Mouse (Mus musculus) liver, embryonic 12.5 days (tissue): ENCODE data around the gene Lag3. TPM values are rescaled to one million over a fixed set of nuclear protein-coding genes. Genes with fewer than 3 reads are reported as not detected.

Source experiments
- ATAC-seq: fragments of 200-750 bp; cut with Nextera tagmentation; 2 replicates; pipeline ENCODE4 v1.8.0; 2017; ENCODE audit warnings: moderate number of reproducible peaks, mild to moderate bottlenecking, moderate library complexity
- H3K27ac ChIP-seq: fragments of 300-500 bp; sonication (generic); 2 replicates; pipeline ENCODE4 v1.5.1; 2016; ENCODE audit warnings: mild to moderate bottlenecking
- H3K27me3 ChIP-seq: fragments of 300-500 bp; sonication (generic); replicated peaks from 2 replicates; pipeline ENCODE4 v1.6.1; 2016; ENCODE audit warnings: mild to moderate bottlenecking, moderate library complexity
- H3K36me3 ChIP-seq: fragments of 300-500 bp; sonication (generic); 2 replicates; pipeline ENCODE4 v1.6.1; 2016; ENCODE audit warnings: mild to moderate bottlenecking, moderate library complexity
- H3K4me1 ChIP-seq: fragments of 300-500 bp; sonication (generic); 2 replicates; pipeline ENCODE4 v1.6.1; 2016
- H3K4me2 ChIP-seq: fragments of 300-500 bp; sonication (generic); 2 replicates; pipeline ENCODE4 v1.6.1; 2016; ENCODE audit warnings: mild to moderate bottlenecking, moderate library complexity
- H3K4me3 ChIP-seq: fragments of 300-500 bp; sonication (generic); 2 replicates; pipeline ENCODE4 v1.5.1; 2016; ENCODE audit warnings: mild to moderate bottlenecking, moderate library complexity
- H3K9ac ChIP-seq: fragments of 300-500 bp; sonication (generic); 2 replicates; pipeline ENCODE4 v1.6.1; 2016; ENCODE audit warnings: mild to moderate bottlenecking, moderate library complexity
- H3K9me3 ChIP-seq: fragments of 300-500 bp; sonication (generic); replicated peaks from 2 replicates; pipeline ENCODE4 v1.6.1; 2016; ENCODE audit warnings: mild to moderate bottlenecking, moderate library complexity
- WGBS: fragments of 180-500 bp; shearing (Covaris S2); methylation state at CpG from one replicate; pipeline ENCODE4 v1.1.7; 2016; ENCODE audit not compliant: insufficient replicate concordance; 5-methylcytosine and 5-hydroxymethylcytosine counted together
- polyA plus RNA-seq: library from polyadenylated mRNA; unstranded; fragments of >200 nt; fragmentation: Nextera tagmentation; extraction: Ambion mirVana; gene quantifications from 2 replicates; pipeline ENCODE4 v1.2.1, GENCODE M21; 2016

Lag3 gene
- polyA plus RNA-seq, 1 experiment from 2014 or later, result 0.32 TPM

DNA sequence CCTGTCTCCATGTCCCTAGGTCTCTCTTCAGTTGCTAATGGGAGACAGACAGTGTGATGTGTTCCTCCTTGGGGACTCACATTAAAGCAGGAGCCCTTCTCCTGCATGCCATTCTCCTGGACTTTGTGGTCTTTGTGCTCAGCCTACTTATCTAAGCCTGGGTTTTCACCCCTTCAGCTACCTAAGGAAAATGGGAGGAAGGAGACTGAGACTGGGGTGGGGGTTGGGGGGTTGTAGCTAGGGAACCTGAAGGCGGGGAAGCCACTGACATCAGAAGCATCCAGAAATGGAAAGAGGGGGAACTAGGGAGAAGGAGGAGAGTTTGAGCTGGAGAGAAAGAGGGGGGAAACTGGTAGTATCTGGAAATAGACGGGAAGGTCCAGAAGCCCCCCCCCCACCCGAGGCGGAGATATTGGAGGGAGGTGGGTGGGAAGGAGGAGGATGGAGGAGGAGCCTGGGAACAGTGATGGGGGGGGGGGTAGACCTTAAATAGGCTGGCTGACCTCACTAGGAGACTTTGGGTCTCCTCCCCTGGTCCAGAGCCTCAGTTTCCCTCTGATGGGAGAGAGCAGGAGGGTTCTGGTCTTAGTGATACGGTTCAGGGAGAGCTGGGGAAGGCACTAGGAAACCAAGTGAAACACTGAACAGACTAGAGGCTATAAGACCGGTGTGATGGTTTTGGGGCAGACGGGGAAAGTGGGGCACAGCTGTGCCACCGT, 48.9 kb downstream of the Lag3 start:
- no peak overlapping the region for H3K9ac ChIP-seq
- no peak overlapping the region for H3K4me3 ChIP-seq
- WGBS, result 17% methylated on average over 8 of the region's 8 CpGs

DNA sequence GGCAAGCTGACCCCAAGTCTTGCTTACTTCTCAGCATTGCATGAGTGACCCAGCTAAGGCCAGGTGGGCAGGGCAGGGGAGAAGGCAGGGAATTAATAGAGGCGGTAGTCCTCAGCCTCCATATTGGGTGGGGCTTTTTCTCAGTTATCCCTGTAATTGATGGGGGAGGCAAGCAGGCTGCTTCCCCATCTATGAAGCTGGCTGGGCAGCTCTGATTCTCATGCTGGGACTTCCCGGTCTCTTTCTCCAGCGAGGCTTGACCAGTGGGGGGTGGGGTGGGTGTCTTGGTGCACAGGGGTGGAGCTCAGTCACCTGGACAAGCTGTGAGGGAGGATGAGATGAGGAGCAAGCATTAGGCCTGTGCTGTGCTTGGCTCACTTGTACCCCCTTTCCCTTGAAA, 49.7 kb downstream of the Lag3 start:
- Histone ChIP-seq H3K4me3 (no peak overlapping the region), H3K36me3 (no peaks in the 10 kb centered on the region), H3K9me3 (no peaks in the 10 kb centered on the region), H3K4me2 (no peak overlapping the region), H3K27ac (no peak overlapping the region), H3K4me1 (peaks cover 24% of the 10 kb centered on the region), H3K27me3 (peaks cover 100% of the 10 kb centered on the region), H3K9ac (no peak overlapping the region)
- WGBS, result 31% methylated on average over 3 of the region's 3 CpGs
- ATAC-seq, result no peak

More for the DNA sequence above, 48.9 kb downstream of the Lag3 start:
- Histone ChIP-seq H3K9me3 (no peaks in the 10 kb centered on the region), H3K36me3 (no peaks in the 10 kb centered on the region), H3K4me1 (peaks cover 17% of the 10 kb centered on the region), H3K27ac (no peak overlapping the region), H3K4me2 (peak overlapping the region; percentile 72; the same call in 1 of the 2 replicates), H3K27me3 (peaks cover 97% of the 10 kb centered on the region)
- no peak for ATAC-seq

DNA sequence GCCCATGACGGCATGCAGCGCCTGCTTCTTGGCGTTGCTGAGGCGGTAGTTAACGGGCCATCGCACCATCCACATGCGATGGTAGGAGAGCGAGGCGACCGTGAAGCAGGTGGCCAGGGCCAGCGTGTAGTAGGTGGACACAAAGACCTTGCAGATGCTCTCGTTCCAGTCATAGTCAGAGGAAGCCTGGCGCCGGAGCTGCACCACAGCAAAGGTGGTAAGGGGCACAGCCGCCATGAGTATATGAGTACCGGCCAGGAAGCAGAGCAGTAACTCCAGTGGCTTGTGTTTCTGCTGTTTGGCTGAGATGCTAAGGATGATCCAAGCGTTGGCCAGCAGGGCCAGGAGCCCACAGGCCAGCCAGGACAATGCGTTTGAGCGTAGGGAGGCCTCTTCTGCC, 50.2 kb downstream of the Lag3 start:
- H3K4me2 ChIP-seq, result no peak overlapping the region
- H3K4me3 ChIP-seq, result no peak overlapping the region
- H3K4me1 ChIP-seq, result peaks cover 29% of the 10 kb centered on the region
- H3K27ac ChIP-seq, result no peak overlapping the region
- 67% methylated on average over 19 of the region's 19 CpGs for WGBS
- ATAC-seq, result no peak
- H3K27me3 ChIP-seq, result peaks cover 100% of the 10 kb centered on the region
- no peak overlapping the region for H3K9ac ChIP-seq
- no peaks in the 10 kb centered on the region for H3K9me3 ChIP-seq
- no peaks in the 10 kb centered on the region for H3K36me3 ChIP-seq

DNA sequence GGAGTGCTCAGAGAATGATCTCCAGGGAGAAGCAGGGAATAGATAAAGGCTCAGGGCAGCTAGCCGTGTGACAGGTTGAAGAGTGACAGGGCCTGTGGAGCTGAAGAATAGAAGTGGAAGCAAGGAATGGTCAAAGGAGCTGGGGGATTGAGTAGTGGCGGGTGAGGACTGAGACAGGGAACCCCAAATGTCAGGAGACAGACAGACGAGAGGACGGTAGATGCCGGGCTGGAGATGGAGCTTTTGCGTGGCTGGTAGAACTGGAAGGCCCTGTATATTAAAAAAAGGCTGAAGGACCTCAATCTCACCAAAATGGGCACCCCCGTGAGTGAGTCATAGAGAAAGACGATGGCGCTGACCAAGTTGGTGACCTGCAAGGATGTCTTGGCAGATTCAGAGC, 51.0 kb downstream of the Lag3 start:
- Histone ChIP-seq H3K4me3 (no peak overlapping the region), H3K9ac (no peak overlapping the region), H3K4me2 (no peak overlapping the region), H3K9me3 (no peaks in the 10 kb centered on the region), H3K27me3 (peaks cover 100% of the 10 kb centered on the region), H3K4me1 (peaks cover 30% of the 10 kb centered on the region), H3K27ac (no peak overlapping the region), H3K36me3 (no peaks in the 10 kb centered on the region)
- no peak for ATAC-seq
- 76% methylated on average over 9 of the region's 9 CpGs for WGBS

DNA sequence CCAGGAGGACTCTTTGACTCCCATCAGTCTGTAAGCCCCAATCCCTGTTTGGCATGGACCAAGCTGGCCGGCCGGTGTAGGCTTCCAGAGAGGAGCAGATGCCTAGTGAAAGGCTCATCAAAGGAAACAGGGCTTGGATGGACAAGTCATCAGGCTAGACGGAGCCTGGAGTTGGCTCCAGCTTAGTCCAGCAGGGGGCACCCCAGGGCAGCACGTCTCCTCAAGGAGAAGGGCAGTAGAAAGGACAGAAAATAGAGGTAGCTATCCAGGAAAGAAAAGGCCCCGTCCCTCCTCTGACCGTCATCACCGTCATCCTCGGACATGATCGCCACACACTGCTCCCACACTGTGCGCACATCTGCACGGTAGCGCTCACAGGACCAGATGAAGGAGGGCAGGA, 51.8 kb downstream of the Lag3 start:
- peaks cover 30% of the 10 kb centered on the region for H3K4me1 ChIP-seq
- H3K9ac ChIP-seq, result no peak overlapping the region
- H3K36me3 ChIP-seq, result no peaks in the 10 kb centered on the region
- H3K4me2 ChIP-seq, result no peak overlapping the region
- no peaks in the 10 kb centered on the region for H3K9me3 ChIP-seq
- 4% methylated on average over 12 of the region's 12 CpGs for WGBS
- no peak overlapping the region for H3K4me3 ChIP-seq
- ATAC-seq, result peak; percentile 19; the same call in 1 of the 2 replicates
- H3K27ac ChIP-seq, result no peak overlapping the region
- H3K27me3 ChIP-seq, result peaks cover 100% of the 10 kb centered on the region

DNA sequence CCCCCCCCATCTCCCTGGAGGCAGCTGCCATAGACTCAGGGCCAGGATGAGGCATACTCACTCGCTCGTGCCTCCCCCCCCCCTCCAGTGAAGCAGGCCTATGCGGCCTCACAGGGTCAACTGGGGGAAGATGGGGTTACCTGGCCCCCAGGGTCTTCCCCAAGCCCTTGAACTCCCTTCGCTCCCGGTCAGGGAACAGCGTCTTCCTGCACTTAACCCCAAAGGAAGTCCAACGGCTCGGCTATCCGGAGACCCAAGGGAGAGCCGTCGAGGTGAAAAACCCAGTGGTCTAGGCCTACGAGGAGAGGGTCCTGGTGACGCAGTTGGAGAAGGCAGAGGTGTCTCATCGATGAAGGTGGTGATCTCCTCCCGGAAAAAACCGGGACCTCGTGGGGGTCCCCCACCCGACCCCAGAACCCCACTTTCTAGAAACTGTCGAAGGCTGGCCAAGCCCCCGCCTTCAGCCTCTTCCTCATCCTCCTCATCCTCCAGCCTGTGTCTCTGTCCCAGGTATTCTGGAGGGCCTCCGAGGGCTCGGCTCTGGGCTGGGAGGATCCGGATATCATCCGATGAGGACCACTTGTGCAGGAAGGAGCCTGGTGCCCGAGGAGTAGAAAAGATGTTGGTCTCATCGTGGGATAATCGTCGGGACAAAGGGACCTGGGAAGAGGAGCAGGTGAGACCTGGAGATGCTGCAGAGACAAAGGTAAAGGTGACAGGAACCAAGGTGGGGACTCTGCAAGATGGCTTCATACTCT, 52.8 kb downstream of the Lag3 start:
- Histone ChIP-seq H3K36me3 (no peaks in the 10 kb centered on the region), H3K4me3 (no peak overlapping the region), H3K9me3 (no peaks in the 10 kb centered on the region), H3K4me2 (no peak overlapping the region), H3K27me3 (peaks cover 97% of the 10 kb centered on the region), H3K4me1 (peaks cover 27% of the 10 kb centered on the region), H3K27ac (no peak overlapping the region), H3K9ac (no peak overlapping the region)
- WGBS, result 49% methylated on average over 27 of the region's 28 CpGs
- no peak for ATAC-seq

DNA sequence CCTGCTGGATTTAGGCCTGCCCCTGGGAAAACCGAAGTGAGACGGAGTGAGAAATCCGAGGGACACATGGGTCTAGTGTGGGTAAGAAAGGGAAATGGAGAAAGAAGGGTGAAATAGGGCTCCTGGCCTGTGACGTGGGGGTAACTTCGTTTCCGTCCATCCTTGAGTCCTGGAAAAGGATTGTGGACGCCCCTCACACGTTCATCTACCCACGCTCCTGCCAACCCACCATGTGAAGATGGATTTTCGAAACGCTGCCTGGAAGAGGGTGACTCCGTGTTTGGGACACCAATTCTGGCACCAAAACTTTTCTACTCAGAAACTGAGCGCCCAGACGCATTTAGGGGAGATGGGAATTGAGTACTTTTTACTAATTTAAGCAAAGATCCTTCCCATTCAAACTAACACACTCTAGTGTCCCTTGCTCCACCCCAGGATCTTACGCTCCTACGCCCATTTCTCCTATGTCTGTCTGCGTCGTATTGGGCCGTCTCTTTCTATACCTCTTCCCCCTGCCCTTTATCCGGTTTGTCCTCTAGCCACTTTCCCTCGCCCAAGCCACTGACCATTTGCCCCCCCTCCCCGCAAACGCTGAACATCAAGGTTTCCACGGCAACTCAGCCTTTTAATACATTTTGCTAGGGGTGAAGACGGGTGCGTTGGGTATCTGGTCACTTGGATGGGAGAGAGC, 53.5 kb downstream of the Lag3 start:
- Histone ChIP-seq H3K9me3 (no peaks in the 10 kb centered on the region), H3K4me1 (peaks cover 20% of the 10 kb centered on the region), H3K4me3 (peak overlapping the region; percentile 54), H3K4me2 (peak overlapping the region; percentile 76), H3K27ac (no peak overlapping the region), H3K9ac (peak overlapping the region; percentile 65), H3K27me3 (peaks cover 93% of the 10 kb centered on the region), H3K36me3 (no peaks in the 10 kb centered on the region)
- WGBS, result 22% methylated on average over 26 of the region's 26 CpGs
- ATAC-seq, result no peak

DNA sequence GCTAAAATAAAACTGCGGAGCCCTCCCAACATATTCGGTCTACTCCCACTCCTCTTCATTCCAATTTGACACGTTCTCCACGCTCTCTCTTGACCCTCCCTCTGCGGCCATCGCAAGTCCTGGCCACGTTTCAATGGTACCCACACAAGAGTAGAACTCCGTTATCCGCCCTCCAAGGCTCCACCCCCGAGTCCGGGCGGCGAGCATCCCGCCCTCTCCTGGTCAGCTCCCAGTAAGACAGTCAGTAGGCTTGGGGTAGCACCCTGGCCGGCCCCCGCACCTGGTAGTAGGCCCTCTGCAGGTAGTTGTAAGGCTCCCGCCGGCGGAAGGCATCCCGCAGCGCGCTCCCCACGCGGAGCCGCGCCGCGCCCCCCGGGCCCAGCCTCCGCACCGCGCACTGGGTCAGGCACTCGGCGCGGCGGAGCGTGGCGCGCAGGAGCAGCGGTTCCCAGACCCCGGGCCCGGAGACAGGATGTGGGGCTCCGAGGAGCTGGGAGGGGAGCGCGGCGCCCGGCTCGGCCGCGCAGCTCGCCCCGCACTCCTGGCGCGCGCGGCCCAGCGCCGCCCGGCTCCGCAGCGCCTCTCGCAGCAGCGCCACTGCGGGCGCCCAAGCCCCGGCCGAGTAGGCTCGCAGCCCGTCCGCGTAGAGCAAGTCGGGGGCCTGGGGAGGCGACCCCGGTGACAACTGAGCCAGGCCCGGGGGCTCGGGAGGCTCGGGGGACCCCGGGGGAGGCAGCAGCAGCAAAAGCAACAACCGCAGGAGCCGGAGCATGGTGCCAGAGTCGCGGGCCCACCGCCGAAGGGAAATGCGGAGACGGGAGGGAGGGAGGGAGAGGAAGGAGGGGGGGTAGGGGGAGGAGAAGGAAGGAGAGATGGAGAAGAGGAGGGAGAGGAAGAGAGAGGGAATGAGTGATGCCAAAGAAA, 54.3 kb downstream of the Lag3 start, which contains the start of gene P3h3:
TSS of gene P3h3 (minus strand) at position 837 of the 924 bp plus-strand sequence.
- peak within 1 kb of the TSS; percentile 54 for H3K4me3 ChIP-seq
- peaks cover 13% of the 10 kb centered on the region for H3K4me1 ChIP-seq
- H3K9ac ChIP-seq, result peak within 1 kb of the TSS; percentile 65
- H3K36me3 ChIP-seq, result no peaks in the 10 kb centered on the region
- H3K9me3 ChIP-seq, result no peaks in the 10 kb centered on the region
- under 1% methylated on average over 66 of the region's 86 CpGs for WGBS
- peak within 1 kb of the TSS; percentile 76 for H3K4me2 ChIP-seq
- peak; percentile 40; the same call in 1 of the 2 replicates for ATAC-seq
- H3K27me3 ChIP-seq, result peaks cover 88% of the 10 kb centered on the region
- peak within 1 kb of the TSS; percentile 57 for H3K27ac ChIP-seq

DNA sequence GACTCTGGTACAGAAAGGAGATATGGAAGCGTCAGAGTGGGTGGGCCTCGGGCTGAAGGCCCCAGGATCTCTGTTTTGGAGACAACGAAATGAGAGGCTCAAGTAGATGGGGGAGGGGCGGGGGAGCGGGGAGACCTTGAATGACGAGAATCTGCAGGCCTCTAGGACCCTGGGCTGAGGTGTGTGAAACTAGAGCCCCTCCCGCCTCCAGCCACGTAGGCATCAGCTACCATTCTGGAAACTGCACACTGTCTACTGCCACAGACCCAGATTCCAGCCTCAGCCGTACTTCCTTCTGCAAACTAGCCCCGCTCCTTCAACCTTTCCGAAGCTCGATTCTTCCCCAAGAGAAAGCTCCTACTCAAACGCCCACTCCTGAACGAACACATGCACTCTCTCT, 55.2 kb downstream of the Lag3 start:
- H3K9ac ChIP-seq, result no peak overlapping the region
- H3K27ac ChIP-seq, result no peak overlapping the region
- peak overlapping the region; percentile 76 for H3K4me2 ChIP-seq
- peaks cover 82% of the 10 kb centered on the region for H3K27me3 ChIP-seq
- H3K36me3 ChIP-seq, result no peaks in the 10 kb centered on the region
- 18% methylated on average over 14 of the region's 14 CpGs for WGBS
- ATAC-seq, result no peak
- H3K9me3 ChIP-seq, result no peaks in the 10 kb centered on the region
- peaks cover 13% of the 10 kb centered on the region for H3K4me1 ChIP-seq
- H3K4me3 ChIP-seq, result peak overlapping the region; percentile 54

DNA sequence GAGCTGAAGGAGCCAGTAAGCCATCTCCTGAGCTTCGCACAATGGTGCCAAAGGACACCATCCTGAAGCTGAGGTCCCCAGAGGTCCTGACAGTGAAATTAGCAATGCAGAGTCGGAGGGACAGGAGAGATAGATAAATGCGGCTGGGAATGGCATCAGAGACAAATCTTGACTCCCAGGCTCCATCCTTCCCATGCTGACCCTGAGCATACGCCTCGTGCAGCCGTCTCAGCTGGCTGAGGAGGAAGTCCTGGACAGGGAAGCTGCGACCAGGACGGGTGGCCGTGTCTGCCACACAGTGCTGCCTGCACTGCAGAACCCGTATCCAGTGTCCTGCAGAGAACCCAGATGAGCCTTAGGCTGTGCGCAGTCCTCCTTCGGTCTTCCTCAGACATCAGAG, 56.9 kb downstream of the Lag3 start:
- peaks cover 74% of the 10 kb centered on the region for H3K27me3 ChIP-seq
- ATAC-seq, result no peak
- H3K4me2 ChIP-seq, result no peak overlapping the region
- no peaks in the 10 kb centered on the region for H3K36me3 ChIP-seq
- 40% methylated on average over 12 of the region's 12 CpGs for WGBS
- H3K4me1 ChIP-seq, result peaks cover 13% of the 10 kb centered on the region
- H3K9ac ChIP-seq, result no peak overlapping the region
- no peak overlapping the region for H3K4me3 ChIP-seq
- H3K9me3 ChIP-seq, result no peaks in the 10 kb centered on the region
- H3K27ac ChIP-seq, result no peak overlapping the region
